Mouse (Mus musculus) megakaryocyte, embryonic 14.5 days (primary cell): ENCODE measurements around the gene Slc36a3.

ENCODE experiments used
- FLI1 ChIP-seq: IDR thresholded peaks from 2 replicates; pipeline ENCODE4 v1.6.1; 2012; ENCODE audit warnings: low read length, inconsistent platforms, mixed read lengths
- GATA1 ChIP-seq: IDR thresholded peaks from 3 replicates; pipeline ENCODE4 v1.6.1; 2012; ENCODE audit warnings: mixed read lengths, low read length, inconsistent platforms, borderline replicate concordance

DNA sequence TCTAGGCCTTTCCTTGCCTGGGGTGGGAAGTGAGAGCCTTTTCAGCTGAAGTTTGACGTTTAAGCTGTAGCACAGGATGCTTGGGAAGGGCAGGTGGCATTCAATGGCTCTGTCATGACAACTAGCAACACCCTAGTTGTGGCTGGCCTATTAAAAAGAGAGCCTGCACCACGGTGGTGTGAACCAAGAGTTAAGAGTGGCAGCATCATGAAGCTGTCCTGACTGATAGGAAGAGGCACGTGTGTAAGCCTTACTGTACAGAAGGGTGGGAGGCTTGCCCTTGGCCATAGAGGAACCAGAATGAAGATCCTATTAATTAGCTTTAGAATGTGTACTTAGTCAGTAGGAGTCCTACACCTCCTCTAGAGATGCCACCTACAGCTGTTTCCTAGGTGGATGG, 23.1 kb downstream of the Slc36a3 start:
- TF ChIP-seq GATA1: no peak
- no peak for TF ChIP-seq FLI1
